Mouse (Mus musculus) forebrain, embryonic 14.5 days (tissue): ENCODE measurements around the gene Phf7. TPM values are rescaled to one million over a fixed set of nuclear protein-coding genes. Genes with fewer than 3 reads are reported as not detected.

Experiments used
- ATAC-seq: fragments of 200-750 bp; cut with Nextera tagmentation; 2 replicates; pipeline ENCODE4 v1.8.0; 2017; ENCODE audit warnings: mild to moderate bottlenecking, moderate library complexity
- DNase-seq: peaks from one replicate; pipeline ENCODE4 v3.0.0-alpha.2; 2015; ENCODE audit warnings: low spot score
- H3K27ac ChIP-seq: fragments of 300-500 bp; sonication (generic); 2 replicates; pipeline ENCODE4 v1.5.1; 2014; ENCODE audit warnings: low read depth, mild to moderate bottlenecking, control low read depth, low read length, moderate library complexity
- H3K27me3 ChIP-seq: fragments of 300-500 bp; sonication (generic); replicated peaks from 2 replicates; pipeline ENCODE4 v1.6.1; 2014; ENCODE audit warnings: low read length, control low read depth, mixed read lengths; ENCODE audit not compliant: control insufficient read depth, insufficient read depth
- H3K36me3 ChIP-seq: fragments of 300-500 bp; sonication (generic); 2 replicates; pipeline ENCODE4 v1.6.1; 2014; ENCODE audit warnings: low read length, control low read depth; ENCODE audit not compliant: control insufficient read depth, insufficient read depth
- H3K4me1 ChIP-seq: fragments of 300-500 bp; sonication (generic); 2 replicates; pipeline ENCODE4 v1.6.1; 2014; ENCODE audit warnings: antibody characterized with exemption, low read length, control low read depth; ENCODE audit not compliant: control insufficient read depth, insufficient read depth
- H3K4me2 ChIP-seq: fragments of 300-500 bp; sonication (generic); 2 replicates; pipeline ENCODE4 v1.6.1; 2014; ENCODE audit warnings: mild to moderate bottlenecking, control low read depth, low read length
- H3K4me3 ChIP-seq: fragments of 300-500 bp; sonication (generic); 2 replicates; pipeline ENCODE4 v1.5.1; 2014; ENCODE audit warnings: low read depth, low read length, control low read depth
- H3K9ac ChIP-seq: fragments of 300-500 bp; sonication (generic); 2 replicates; pipeline ENCODE4 v1.6.1; 2014; ENCODE audit warnings: mild to moderate bottlenecking, low read length, control low read depth, moderate library complexity
- H3K9me3 ChIP-seq: fragments of 300-500 bp; sonication (generic); replicated peaks from 2 replicates; pipeline ENCODE4 v1.6.1; 2016; ENCODE audit warnings: low read length, control low read depth, mixed read lengths; ENCODE audit not compliant: control insufficient read depth
- whole genome bisulfite sequencing: fragments of 180-500 bp; shearing (Covaris S2); extraction: QIAGEN DNeasy Blood & Tissue Kit; methylation state at CpG from one replicate; pipeline ENCODE4 v1.1.7; 2014; 5-methylcytosine and 5-hydroxymethylcytosine counted together
- polyA plus RNA-seq: library from polyadenylated mRNA; unstranded; fragments of >200 nt; fragmentation: Nextera tagmentation; extraction: Ambion mirVana; gene quantifications from 2 replicates; pipeline ENCODE4 v1.2.1, GENCODE M21; 2014

The Phf7 gene
- polyA plus RNA-seq, 1 experiment from 2014 or later: 13.2 TPM

DNA sequence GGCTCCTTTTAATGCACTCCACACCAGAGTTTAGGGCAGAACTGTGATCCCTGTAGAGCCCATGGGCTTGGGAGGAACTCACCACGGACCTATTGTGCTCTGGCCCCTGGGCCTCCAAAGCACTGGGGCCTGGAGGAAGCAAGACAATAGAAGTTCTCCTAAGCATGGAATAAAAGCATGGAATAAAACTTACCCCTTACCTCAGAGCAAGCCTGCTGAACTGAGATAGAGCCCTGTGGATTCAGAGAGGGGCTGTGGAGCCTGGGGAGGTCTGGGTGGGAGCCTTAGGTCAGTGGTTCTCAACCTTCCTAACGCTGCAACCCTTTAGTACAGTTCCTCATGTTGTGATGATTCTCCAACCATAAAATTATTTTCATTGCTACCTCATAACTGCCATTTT is 34.3 kb downstream of the Phf7 start, which contains the start of gene Nisch:
Gene Nisch (minus strand): TSS at position 101 of the 400 bp plus-strand sequence.
- no peak for ATAC-seq
- Histone ChIP-seq H3K36me3 (no peaks in the 10 kb centered on the region), H3K4me2 (no peak within 1 kb of the TSS), H3K4me3 (no peak within 1 kb of the TSS), H3K27ac (no peak within 1 kb of the TSS), H3K9ac (peak within 1 kb of the TSS; percentile 8; the same call in 1 of the 2 replicates), H3K27me3 (no peaks in the 10 kb centered on the region), H3K4me1 (no peaks in the 10 kb centered on the region), H3K9me3 (no peaks in the 10 kb centered on the region)
- DNase-seq: no peak
- WGBS: 42% methylated on average over 2 of the region's 2 CpGs

DNA sequence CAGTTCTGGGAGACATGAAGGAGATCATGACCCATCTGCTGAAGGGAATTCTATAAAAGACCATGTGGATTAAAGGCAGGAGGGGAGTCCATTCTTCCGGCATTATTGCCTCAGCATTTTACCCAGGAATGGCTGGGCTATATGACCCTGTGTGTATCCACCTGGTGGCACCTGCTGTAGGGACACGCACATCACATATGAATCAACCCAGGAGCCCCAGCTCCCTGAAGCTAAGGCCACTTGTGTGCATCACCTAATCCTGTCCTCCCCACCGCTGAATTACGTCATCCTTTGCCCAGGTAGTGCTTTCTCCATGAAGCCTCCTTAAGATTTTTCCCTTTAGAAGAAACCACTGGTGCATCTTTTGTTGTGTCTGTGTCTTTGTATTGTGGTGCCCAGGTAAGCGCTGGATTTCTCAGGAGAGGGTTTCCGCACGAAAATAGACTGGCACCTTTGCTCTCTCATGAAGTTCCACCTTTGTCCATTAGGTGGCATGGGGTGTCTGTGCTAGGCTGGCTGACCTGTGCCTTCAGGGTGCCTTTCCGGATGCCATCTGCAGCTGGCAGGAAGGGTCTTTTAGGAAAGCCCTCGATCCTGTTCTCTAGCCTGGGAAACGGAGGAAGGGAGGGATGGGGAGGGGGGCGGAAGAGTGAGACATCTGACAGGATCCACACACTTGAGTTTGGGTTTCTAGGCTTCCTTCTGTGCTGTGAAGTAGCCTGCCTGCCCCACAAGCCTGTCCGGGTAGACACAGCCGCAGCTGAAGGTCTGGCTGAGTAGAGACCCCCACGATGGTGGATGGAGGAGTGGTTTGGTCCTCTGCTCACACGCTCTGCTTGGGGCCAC is 35.7 kb downstream of the Phf7 start:
- Histone ChIP-seq H3K4me2 (no peak overlapping the region), H3K9me3 (no peaks in the 10 kb centered on the region), H3K4me1 (no peaks in the 10 kb centered on the region), H3K27me3 (no peaks in the 10 kb centered on the region), H3K4me3 (no peak overlapping the region), H3K27ac (no peak overlapping the region), H3K36me3 (no peaks in the 10 kb centered on the region), H3K9ac (no peak overlapping the region)
- peak; percentile 79 for ATAC-seq
- 34% methylated on average over 15 of the region's 15 CpGs for WGBS
- peak; percentile 76 for DNase-seq

DNA sequence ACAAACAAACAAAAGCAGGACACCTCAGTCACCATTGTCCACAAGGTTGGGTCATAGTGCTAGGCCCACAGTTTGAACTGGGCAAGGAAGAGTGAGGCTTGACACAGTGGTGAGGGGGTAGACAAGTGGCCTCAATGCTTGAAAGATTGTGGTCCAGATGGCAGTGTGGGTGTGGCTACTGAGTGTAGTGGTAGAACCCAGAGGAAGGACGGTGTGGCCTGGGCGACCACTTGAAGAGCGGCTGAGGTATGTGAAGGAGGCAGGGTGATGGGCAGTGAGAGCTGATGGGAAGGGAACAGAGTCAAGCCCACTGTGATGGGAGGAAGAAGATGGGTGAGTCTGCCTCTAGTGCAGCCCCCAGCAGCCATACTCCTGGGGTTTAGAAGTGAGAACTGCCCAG is 36.4 kb downstream of the Phf7 start:
- Histone ChIP-seq H3K9me3 (no peaks in the 10 kb centered on the region), H3K27ac (no peak overlapping the region), H3K4me1 (no peaks in the 10 kb centered on the region), H3K36me3 (no peaks in the 10 kb centered on the region), H3K9ac (no peak overlapping the region), H3K4me2 (no peak overlapping the region), H3K4me3 (no peak overlapping the region), H3K27me3 (no peaks in the 10 kb centered on the region)
- 82% methylated on average over 3 of the region's 3 CpGs for WGBS
- ATAC-seq: no peak
- DNase-seq: no peak

DNA sequence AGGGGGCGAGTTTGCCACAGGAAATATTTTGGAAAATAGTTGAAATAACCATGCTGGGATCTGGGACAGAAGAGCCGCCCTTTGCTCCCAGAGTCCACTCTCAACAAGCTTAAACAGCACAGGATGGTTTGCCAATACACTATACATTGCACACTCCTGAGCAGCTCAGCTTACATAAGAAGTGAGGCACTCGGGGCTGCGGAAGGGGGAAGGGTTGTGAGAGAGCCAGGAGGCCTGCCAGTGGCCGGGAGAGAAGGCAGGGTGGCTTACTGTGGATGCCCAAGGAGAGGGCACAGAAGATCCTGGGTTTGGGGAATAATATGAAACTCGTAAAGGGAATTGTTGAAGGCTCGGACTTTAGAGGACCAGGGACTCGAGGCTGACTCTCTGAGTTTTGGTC is 37.2 kb downstream of the Phf7 start:
- Histone ChIP-seq H3K4me3 (no peak overlapping the region), H3K27ac (no peak overlapping the region), H3K9me3 (no peaks in the 10 kb centered on the region), H3K9ac (no peak overlapping the region), H3K4me1 (no peaks in the 10 kb centered on the region), H3K4me2 (no peak overlapping the region), H3K27me3 (no peaks in the 10 kb centered on the region), H3K36me3 (no peaks in the 10 kb centered on the region)
- DNase-seq (no peak), ATAC-seq (no peak)
- WGBS: 70% methylated on average over 8 of the region's 8 CpGs

DNA sequence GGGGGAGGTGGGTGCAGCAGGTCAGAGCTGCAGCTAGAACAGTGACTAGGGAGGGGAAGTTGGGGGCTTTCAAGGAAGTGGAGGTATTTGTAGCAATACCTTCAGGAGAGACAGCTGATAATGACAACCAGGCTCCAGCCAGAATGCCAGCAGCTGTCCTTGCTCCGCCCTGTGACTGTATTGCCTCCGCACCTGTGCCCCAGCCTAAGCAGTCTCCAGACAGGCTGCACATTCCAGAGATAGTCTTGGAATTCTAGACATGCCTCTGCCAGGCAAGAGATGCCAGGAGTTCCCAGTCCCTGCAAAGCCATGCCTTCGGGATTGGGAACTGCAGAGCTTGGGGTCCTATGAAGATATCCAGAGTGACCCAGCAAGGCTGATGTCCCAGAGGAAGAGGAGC is 38.6 kb downstream of the Phf7 start:
- ATAC-seq: no peak
- WGBS: 90% methylated on average over 3 of the region's 3 CpGs
- no peak overlapping the region for H3K4me2 ChIP-seq

DNA sequence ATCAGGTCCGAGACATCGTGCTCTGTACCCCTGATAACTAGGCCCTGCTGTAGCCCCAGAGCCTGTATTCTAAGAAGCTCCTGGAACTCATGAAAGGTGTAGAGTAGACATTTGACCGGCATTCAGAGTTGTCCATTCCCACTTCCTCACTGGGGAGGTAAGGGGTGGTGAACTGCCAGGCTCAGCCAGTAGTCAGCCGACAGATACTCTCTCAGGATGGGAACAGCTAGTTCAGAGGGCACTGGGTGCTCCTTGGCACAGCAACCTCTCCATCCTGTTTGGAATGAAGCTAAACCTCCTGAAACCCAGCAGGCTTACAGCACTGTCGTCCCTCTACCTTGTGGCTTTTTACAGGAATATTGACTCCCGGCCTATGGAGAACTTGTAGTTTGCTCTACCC is 39.3 kb downstream of the Phf7 start:
- H3K4me1 ChIP-seq: peaks cover 3% of the 10 kb centered on the region; the same call in 1 of the 2 replicates
- no peak for ATAC-seq
- WGBS: 95% methylated on average over 6 of the region's 6 CpGs

More for the DNA sequence above, 38.6 kb downstream of the Phf7 start:
- Histone ChIP-seq H3K36me3 (no peaks in the 10 kb centered on the region), H3K4me1 (no peaks in the 10 kb centered on the region), H3K9ac (no peak overlapping the region), H3K9me3 (no peaks in the 10 kb centered on the region), H3K27me3 (no peaks in the 10 kb centered on the region), H3K4me3 (no peak overlapping the region), H3K27ac (no peak overlapping the region)
- no peak for DNase-seq

DNA sequence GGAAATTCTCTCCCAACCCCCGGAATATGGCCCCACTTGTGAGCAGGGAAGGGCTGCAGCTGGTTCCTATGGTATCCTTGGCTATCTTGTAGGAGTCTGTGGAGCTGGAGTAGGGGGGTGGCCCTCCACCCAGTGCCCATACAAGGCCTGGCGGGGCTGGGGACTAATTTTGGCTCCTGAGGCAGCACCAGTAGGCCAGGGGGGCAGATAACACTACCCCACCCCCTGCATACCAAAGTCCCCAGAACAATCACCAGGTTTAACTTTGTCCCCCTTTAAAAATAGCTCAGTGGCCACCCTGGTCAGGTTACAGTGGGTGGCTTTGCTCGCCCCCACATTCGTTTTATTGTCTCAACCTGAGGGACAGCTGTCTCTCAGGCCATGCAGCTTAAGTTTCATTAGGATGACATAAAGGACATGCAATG is 42.0 kb downstream of the Phf7 start:
- no peak for ATAC-seq
- H3K27me3 ChIP-seq: no peaks in the 10 kb centered on the region
- peaks cover 11% of the 10 kb centered on the region; the same call in 1 of the 2 replicates for H3K4me1 ChIP-seq
- DNase-seq: no peak
- no peak overlapping the region for H3K4me2 ChIP-seq
- no peak overlapping the region for H3K27ac ChIP-seq
- H3K9me3 ChIP-seq: no peaks in the 10 kb centered on the region
- H3K9ac ChIP-seq: no peak overlapping the region
- H3K4me3 ChIP-seq: no peak overlapping the region
- 79% methylated on average over 4 of the region's 4 CpGs for WGBS
- H3K36me3 ChIP-seq: peaks cover 6% of the 10 kb centered on the region

More for the DNA sequence above, 39.3 kb downstream of the Phf7 start:
- Histone ChIP-seq H3K4me2 (no peak overlapping the region), H3K4me3 (no peak overlapping the region), H3K27ac (no peak overlapping the region), H3K9me3 (no peaks in the 10 kb centered on the region), H3K36me3 (no peaks in the 10 kb centered on the region), H3K27me3 (no peaks in the 10 kb centered on the region), H3K9ac (no peak overlapping the region)
- no peak for DNase-seq

DNA sequence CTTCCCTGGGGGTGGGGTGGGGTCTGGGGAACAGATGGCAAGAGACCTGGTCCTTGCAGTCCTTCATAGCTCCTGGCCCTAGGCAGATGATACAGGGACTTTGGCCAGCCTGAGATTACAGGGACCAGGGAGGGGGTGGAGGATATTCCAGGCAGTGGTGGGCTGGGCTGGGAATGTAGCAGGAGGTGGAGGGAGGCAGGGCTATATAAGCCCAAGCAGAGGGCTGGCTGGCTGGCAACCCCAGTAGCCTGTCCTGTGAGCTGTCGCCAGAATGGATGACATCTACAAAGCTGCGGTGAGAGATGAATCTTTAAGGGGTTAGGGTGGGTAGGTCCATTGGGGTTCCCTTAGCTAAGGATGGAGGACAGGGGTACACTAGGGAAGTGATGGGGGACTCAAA is 43.0 kb downstream of the Phf7 start, which contains the start of gene Tnnc1:
Gene Tnnc1 (plus strand): TSS at position 229 of the 400 bp plus-strand sequence.
- ATAC-seq (no peak), DNase-seq (no peak)
- Histone ChIP-seq H3K4me1 (peaks cover 11% of the 10 kb centered on the region; the same call in 1 of the 2 replicates), H3K4me3 (peak within 1 kb of the TSS; percentile 81; the same call in 1 of the 2 replicates), H3K9me3 (no peaks in the 10 kb centered on the region), H3K36me3 (peaks cover 17% of the 10 kb centered on the region), H3K27me3 (no peaks in the 10 kb centered on the region), H3K4me2 (peak within 1 kb of the TSS; percentile 86), H3K27ac (peak within 1 kb of the TSS; percentile 88; the same call in 1 of the 2 replicates), H3K9ac (peak within 1 kb of the TSS; percentile 95)
- 75% methylated on average over 2 of the region's 2 CpGs for WGBS
